Mouse (Mus musculus): ENCODE measurements around the gene Arhgef12.

- no peak for TF ChIP-seq CTCF (IDR thresholded peaks at IDR 0.05; ENCODE audit: extremely low read depth, insufficient read depth, low read length)
- no peak for TF ChIP-seq POLR2A (IDR thresholded peaks at IDR 0.05; ENCODE audit: extremely low read depth, insufficient read depth, low read length)
Observed at GRCm38 (mm10) chr9:43127101-43127787, 20.2 kb upstream of the Arhgef12 start.

All from cortical plate, adult 2 months (tissue).